Mouse (Mus musculus) thymus, adult 18-20 months (tissue): ENCODE data around the gene Mthfr.
A peak's percentile ranks its signal among the peaks of the same experiment; 100 is the strongest.

ENCODE experiments used
- DNase-seq, 2 experiments: peaks; one replicate each; pipeline ENCODE4 v3.0.0; 2022; ENCODE audit warnings: mixed read lengths in 2 of 2

Gene Mthfr

DNA sequence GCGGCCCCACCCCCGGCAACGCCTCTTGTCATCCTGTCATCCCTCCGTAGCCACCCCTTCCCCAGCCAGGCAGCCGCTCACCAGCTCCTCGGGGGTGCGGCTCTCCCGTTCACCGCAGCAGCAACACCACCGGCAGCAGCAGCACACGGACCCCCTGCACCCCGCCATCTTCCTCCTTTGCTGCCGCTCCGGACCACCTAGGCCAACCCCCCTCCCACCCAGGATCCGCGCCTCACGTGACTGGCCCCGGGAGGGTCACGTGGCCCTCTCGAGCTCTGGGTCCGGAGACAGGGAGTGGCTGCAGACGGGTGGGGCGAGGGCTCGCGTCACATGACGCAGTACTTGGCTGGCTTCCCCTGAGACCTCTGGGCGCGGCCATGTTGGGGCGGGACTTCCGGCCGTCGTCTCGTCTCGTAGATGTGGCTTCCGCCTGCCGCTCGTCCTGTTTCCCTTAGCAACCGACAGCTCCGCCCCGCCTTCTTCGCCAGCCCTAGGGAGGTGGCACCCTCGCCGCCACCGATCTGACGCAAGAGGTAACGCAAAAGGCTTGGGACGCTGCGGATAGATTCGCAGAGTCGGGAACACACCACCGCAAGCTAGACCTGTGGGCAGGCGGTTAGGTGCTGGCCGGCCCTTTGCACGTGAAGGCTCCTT, at the start of gene Mthfr, which contains the start of gene Clcn6:
Gene Mthfr (plus strand): TSS at position 478 of the 654 bp plus-strand sequence.
Gene Clcn6 (minus strand): TSS at position 222 of the 654 bp plus-strand sequence.
- DNase-seq = peak; percentile 99

- DNase-seq = no peak
Measured at GRCm38 (mm10) chr4:147993571-147994095, 45.2 kb upstream of the Mthfr start.

DNA sequence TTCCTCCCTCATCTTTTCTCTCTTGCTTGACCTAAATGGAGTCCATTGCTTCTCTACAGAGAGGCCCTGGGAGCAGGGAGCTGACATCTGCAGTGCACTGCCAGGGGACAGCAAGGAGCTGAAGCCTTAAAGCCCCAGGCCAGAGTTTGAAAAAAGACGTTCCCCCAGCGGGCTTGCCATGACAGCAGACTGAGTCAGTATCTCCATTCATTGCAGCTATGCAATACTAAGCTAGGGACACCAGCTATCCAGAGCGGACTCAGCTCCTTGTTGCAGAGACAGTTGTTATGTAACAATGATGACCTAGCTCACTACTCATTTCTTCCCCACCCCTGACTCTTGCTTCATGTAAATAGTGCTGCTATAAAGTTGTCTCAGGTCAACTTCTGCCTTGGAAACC, 43.6 kb upstream of the Mthfr start:
- no peak for DNase-seq

- no peak for DNase-seq
Measured at GRCm38 (mm10) chr4:148000202-148000772, 38.6 kb upstream of the Mthfr start, which contains the start of gene Nppa. Gene Nppa, plus strand, starts transcription at chr4:148000722.

- DNase-seq = no peak
Measured at GRCm38 (mm10) chr4:148001013-148001789, 37.7 kb upstream of the Mthfr start.

DNA sequence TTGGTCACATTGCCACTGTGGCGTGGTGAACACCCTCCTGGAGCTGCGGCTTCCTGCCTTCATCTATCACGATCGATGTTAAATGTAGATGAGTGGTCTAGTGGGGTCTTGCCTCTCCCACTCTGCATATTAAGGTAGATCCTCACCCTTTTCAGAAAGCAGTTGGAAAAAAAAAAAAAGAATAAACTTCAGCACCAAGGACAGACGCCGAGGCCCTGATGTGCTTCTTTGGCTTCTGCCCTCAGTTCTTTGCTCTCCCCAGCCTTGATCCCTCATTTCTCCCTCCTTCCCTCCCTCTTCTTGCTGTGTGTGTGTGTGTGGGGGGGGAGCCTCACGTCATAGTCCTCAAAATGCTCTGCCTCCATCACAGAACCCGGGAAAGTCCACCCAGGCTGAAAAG, 37.0 kb upstream of the Mthfr start:
- no peak for DNase-seq

DNA sequence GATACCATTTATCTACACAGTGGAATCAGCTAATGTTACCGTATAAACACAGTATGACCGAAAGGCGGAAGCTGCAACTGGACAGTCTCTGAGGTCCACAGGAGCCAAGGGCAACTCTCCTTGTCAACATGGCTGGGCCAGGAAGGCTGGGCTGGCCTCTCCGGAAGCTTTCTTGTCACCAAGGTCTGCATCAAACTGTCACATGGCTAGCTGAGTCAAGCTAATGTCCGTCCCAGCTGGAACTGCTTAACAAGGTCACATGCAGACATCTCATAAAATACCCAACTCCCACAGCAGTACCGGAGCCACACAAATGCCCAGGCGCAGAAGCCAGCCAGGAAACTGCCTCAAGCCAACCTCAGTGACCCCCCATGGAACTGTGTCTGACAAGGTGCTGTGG, 34.5 kb upstream of the Mthfr start:
- DNase-seq = no peak

DNA sequence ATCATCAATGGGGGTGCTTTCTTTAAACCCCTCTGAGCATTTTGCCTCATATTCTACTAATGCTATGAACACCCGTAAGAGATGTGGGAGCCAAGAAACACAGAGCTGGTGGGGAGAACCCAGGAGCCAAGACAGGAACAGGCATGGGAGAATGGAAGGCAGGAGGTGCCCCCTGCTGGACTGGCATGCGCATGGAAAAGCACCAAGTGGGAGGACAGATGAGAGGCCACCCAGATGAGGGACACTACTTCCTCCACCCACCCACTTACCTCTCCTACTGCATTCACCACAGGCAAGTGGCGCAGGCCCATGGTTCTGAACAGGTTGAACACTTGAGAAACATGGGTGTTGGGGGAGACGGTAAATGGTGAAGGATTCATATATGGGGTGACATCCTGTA, 30.5 kb upstream of the Mthfr start:
- DNase-seq = no peak

- no peak for DNase-seq
Measured at GRCm38 (mm10) chr4:148009641-148010040, 29.2 kb upstream of the Mthfr start.

GRCm38 (mm10) chr4:148011332-148011731, 27.5 kb upstream of the Mthfr start:
- DNase-seq = no peak

GRCm38 (mm10) chr4:148012216-148012615, 26.7 kb upstream of the Mthfr start:
- DNase-seq = no peak

DNA sequence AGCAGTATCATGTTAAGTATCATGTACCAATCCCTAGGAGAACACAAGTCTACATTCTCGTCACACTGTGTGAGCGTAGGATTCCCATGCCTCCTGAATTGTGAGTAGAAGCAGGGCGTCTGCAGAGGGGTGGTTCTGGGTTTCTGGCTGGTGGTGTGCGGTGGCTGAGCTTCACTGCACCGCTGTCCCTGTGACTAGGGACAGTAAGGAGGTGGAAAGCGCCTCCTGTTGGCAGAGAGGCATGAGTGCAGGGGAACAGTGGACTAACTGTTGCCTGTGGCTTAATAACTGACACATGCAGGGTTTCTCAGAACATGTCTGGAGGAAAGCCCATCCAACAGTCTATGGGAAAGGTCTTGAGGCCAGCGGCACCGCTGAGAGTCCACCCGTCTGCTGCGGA, 23.5 kb upstream of the Mthfr start:
- no peak for DNase-seq

- no peak for DNase-seq
Measured at GRCm38 (mm10) chr4:148016981-148017380, 21.9 kb upstream of the Mthfr start.

DNA sequence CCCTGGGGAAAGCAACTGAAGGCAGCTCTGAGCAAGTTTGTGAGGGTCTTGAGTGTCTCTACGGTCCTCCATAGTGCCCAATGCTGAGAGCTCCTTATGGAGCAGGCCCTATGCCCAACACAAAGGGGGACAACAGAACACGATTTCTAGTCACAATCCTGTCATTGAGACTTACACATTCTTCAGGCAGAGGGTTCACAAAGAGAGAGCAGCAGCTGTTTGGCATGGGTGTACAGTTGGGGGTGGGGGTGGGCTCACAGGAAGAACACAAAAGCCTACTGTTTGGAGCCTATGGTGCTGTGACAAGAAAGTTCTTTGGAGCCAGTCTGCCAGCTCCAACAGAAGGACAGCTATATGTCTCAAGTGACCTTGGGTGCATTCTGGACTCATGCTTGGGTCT, 20.5 kb upstream of the Mthfr start:
- DNase-seq = no peak

DNA sequence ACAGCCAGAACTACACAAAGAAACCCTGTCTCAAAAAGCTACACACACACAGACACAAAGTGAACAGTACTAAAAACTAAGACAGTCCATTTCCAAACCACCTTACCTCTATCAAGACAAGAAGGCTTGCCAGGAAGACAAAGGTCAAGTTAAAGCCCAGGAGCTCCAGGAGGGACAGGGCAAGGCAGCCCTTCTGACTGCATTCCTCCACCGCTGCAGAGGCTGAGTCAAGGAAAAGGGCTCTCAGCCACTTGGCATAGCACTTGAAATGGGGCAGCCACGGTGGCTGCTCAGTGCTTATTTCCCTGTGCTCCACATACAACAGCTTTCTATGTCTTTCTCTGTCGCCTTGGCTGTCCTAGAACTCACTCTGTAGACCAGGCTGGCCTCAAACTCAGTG, 14.9 kb upstream of the Mthfr start:
- no peak for DNase-seq

DNA sequence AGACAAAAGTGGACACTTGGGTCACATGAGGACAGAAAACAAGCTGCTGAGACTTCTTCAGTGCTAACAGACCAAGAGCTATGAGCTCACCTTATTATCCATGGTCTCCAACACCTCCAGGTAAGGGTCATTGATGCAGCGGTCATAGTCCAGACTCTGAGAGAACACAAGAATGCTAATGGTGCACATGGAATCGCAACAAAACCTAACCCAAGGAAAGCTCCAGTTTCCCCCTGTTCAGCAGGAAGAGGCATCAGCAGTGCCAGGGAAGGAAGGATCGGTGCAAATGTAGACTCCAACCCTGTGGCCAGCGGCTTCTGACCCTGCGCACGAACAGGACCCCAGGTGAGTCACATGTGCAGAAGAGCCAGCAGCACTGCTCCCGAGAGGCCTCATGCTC, 9.6 kb upstream of the Mthfr start:
- no peak for DNase-seq

DNA sequence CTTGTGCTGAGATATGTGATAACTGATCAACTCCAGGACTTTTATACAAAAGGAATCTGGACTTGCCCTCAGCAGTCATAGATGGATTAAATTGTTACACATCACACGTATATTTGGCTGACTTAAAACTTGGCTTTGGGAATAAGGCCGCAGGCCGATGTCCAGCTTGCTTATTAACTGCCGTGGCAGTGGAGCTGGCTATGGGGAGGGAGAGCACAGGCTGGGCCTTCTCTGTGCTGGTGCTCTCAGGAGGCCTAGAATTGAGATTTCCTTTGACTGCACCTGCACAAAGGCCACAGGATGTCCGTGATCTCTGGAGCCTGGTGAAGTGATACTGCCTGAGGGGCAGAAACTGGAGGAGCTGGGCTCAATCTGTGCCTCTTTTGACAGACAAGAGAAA, 8.4 kb upstream of the Mthfr start:
- DNase-seq = no peak

- DNase-seq = no peak
Measured at GRCm38 (mm10) chr4:148033858-148034410, 4.9 kb upstream of the Mthfr start.

DNA sequence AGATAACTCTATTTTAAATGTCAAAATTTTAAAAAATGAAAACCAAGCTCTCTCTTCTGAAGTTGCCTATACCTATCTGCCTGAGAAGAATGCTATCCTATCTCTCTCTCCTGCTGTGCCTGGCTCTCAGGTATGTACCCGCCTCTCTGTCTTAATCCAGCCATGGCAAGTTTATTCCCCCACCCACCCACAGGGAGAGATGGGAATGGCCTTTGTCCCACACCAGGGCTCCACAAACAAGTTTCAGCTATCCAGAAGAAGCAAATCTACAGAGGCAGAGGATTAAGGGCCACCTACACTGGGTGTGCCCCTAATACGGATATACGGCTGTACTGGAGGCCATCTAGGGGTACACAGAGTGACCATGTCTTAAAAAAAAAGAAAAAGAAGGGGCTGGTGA, 3.4 kb upstream of the Mthfr start:
- DNase-seq = no peak

GRCm38 (mm10) chr4:148038079-148038599, 738 bp upstream of the Mthfr start:
- DNase-seq = no peak

DNA sequence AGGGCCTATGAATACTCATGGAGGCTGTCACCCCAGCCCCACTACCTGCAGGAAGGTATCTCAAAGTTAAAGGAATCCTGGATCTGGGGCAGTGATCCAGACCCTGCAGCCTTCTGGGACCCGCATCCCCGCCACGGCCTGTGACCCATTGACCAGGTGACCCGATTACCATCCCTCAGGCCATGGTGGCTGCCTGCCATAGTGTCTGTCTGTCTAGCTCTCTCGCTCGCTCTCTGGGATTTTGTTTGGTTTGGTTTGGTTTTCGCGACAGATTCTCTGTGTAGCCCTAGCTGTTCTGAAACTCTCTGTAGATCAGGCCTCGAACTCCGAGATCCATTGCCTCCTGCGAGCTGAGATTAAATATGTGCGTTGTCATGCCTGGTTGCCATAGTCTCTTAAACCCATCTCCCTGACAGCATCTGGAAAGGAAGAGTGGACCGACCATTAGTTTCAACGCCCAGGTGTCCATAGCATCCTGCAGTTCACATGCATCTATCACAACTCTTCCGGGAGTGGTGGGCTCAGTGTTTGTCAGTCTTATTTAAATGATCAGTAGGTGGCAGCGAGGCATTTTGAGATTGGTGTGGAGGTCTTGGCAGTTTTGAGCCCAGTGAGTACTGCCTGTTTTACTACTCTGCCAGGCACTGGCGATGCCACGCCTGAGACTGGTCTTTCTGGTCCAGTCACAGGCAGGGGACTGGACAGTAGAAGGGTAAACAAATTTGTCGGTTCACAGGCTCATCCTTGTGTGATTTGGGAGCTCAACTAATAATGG, 564 bp downstream of the Mthfr start:
- DNase-seq = peak in 1 of 2 experiments; percentile 23
